Mouse (Mus musculus) subcutaneous adipose tissue, adult 2 months (tissue): ENCODE results near the gene Apobec2. TPM values are rescaled to one million over a fixed set of nuclear protein-coding genes. Genes with fewer than 3 reads are reported as not detected.

Experiments used
- polyA plus RNA-seq: library from polyadenylated mRNA; depleted of rRNA; stranded (reverse); fragments of >200 nt; gene quantifications from 2 replicates; pipeline ENCODE4 v1.2.3, GENCODE M21; 2012; ENCODE audit warnings: low replicate concordance; rRNA removed

The Apobec2 gene
- not detected in 2 replicates for polyA plus RNA-seq

DNA sequence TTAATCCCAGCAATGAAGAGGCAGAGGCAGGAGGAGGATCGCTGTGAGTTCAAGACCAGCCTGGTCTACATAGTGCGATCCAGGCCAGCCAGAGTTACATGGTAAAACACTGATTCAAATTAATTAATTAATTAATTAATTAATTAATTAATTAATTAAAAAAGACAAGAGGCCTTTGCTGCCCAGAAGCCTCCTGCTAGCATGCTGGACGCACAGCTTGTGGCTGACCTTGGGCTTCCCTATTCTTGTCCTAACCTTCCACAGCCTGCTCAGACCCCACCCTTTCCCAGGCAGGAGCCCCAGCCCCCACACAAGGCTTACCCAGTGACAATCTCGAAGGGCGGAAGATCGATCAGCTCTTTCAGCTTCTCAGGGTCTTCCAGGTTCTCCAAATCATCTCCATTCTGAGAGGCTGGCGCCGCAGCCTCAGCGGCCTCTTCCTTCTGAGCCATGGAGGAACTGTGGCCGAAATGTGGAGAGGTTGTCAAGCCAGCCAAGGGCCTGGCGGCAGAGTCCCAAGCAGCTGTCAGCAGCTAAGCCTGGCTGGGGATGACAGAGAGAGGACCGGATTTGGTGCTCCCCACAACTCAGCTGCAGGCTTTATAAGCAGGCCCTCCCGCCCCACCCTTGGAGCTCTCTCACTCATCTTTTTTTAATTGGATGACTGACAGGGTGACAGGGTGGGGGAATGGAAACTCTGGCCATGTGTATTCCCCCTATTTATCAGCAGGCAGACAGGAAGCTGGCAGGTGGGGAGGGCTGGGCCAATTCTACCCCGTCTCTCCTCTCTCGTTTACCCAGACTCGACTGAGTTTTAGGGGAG lies at the start of gene Apobec2:
TSS of gene Apobec2 (minus strand) at position 773 of the 823 bp plus-strand sequence.

DNA sequence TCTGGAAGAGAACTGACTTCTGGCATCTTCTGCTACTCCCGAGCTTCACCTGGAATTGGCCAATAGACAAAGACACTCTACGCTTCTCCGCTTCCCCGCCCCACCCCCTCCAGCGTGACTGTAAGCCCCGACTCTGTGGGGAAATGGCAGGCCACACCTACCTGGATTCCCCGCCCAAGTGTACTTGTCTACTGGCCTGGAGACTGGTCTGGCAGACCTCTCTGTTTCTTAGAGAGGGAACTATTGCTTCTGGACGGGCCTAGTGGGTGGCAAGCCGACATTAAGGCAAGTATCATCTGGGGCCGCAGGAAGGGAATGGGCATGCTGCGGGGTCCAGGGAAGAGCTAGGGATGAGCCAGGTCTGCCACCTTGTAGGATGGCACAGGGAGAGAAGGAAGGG lies 22.0 kb upstream of the Apobec2 start, which contains the start of gene Unc5cl:
TSS of gene Unc5cl (plus strand) at position 214 of the 400 bp plus-strand sequence.

DNA sequence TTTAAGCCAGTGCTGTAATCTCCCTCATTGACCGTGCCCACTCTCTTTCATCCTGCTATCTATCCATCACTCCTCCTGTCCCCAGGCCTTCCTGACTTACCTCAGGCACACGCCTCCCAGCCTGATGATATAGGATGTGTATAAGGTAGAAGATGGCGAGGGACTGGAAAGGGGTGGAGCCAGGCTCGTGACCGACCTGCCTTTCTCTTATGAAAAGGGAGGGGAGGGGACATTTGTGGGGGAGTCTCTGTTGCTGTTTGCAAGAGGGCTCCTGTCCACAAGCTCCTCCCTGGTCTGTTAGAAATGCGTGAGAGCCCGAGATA lies 18.6 kb upstream of the Apobec2 start, which contains the start of gene Tspo2:
TSS of gene Tspo2 (minus strand) at position 170 of the 323 bp plus-strand sequence.

DNA sequence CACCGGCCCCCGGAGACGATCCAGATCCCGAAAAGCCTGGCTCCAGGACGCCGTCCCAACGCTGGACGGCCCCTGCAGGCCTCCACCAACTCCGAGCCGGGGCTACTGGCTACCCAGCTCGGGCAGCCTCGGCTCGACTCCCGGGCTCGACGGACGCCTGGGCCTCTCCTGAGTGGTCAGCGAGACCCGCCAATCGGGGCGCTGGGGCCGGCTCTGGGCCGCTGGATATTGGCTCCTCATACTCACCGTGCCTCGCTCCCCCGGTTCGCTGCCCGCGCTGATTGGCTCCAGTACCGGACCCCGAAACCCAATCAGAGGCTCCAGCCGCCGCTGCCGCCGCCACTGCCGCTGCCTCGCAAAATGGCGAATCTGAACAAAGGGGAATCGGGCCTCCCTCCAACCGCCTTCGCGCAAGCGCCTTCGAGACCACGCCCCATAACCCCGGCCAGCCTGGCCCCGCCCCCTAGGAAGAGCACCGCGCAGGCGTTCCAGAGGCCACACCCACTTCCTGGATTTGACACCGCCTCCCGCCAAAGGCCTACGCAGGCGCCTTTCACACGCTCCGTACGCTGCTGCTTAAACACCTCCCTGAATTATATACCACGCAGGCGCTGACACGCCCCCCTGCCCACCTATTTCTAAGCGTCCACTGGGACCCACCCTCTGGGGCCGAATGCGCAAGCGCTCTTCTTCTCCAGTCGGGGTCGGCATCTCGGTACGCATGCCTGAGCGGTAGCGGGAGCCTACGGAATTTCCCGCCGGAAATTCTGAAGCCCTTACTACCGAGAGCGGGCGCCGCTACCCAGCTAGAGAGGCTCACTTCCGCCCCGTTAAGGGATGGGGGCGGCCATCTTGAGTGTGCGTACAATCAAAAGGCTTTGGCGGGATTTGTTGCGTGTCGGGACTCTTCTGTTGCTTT lies 23.1 kb downstream of the Apobec2 start, which contains the start of the genes Nfya and Oard1:
TSS of gene Nfya (minus strand) at position 527 of the 919 bp plus-strand sequence.
TSS of gene Oard1 (plus strand) at position 635 of the 919 bp plus-strand sequence.

Other genes starting within 250 kb of the Apobec2 start
- 0.09 TPM in 2 replicates for gene Trem1, start 200.2 kb downstream of the Apobec2 start, polyA plus RNA-seq
- gene Trem3, start 185.2 kb downstream of the Apobec2 start, polyA plus RNA-seq: 0.16 and 0.21 TPM in 2 replicates
- gene Treml4, start 168.6 kb downstream of the Apobec2 start, polyA plus RNA-seq: 0.95 and 1.7 TPM in 2 replicates
- 0.53 and 2.3 TPM in 2 replicates for gene Treml2, start 133.4 kb downstream of the Apobec2 start, polyA plus RNA-seq
- 0.70 and 2.8 TPM in 2 replicates for gene B430306N03Rik, start 116.8 kb downstream of the Apobec2 start, polyA plus RNA-seq
- gene Trem2, start 86.5 kb downstream of the Apobec2 start, polyA plus RNA-seq: 35.0 and 94.7 TPM in 2 replicates
- 0.19 and 3.2 TPM in 2 replicates for gene Treml1, start 73.0 kb downstream of the Apobec2 start, polyA plus RNA-seq
- gene Nfya, start 23.0 kb downstream of the Apobec2 start, polyA plus RNA-seq: 56.0 and 113 TPM in 2 replicates
- 8.4 and 9.1 TPM in 2 replicates for gene Oard1, start 22.9 kb downstream of the Apobec2 start, polyA plus RNA-seq
- gene Tspo2, start 18.6 kb upstream of the Apobec2 start, polyA plus RNA-seq: 0.41 TPM in 1 of 2 replicates, not detected in the other
- gene Unc5cl, start 22.0 kb upstream of the Apobec2 start, polyA plus RNA-seq: 0.11 and 2.5 TPM in 2 replicates